Mouse (Mus musculus) ES-Bruce4 (cell line): Measurements from ENCODE around the gene Stk32c. TPM values are rescaled to one million over a fixed set of nuclear protein-coding genes. Genes with fewer than 3 reads are reported as not detected.

Experiments
- H3K27ac ChIP-seq: 2 replicates; pipeline ENCODE4 v1.5.1; 2012; ENCODE audit warnings: low read length, inconsistent platforms; ENCODE audit not compliant: insufficient read depth
- H3K27me3 ChIP-seq: 2 replicates; pipeline ENCODE4 v1.6.1; 2012; ENCODE audit warnings: mild to moderate bottlenecking, low read length, inconsistent platforms; ENCODE audit not compliant: control insufficient read depth, poor library complexity, insufficient read depth, severe bottlenecking
- H3K36me3 ChIP-seq: 2 replicates; pipeline ENCODE4 v1.6.1; 2012; ENCODE audit warnings: inconsistent platforms, mild to moderate bottlenecking, low read length, moderate library complexity; ENCODE audit not compliant: control insufficient read depth, poor library complexity, insufficient read depth, severe bottlenecking
- H3K4me1 ChIP-seq: one replicate; pipeline ENCODE4 v1.8.1; 2011; ENCODE audit warnings: low read length; ENCODE audit not compliant: control insufficient read depth, insufficient read depth
- H3K4me3 ChIP-seq: 2 replicates; pipeline ENCODE4 v1.5.1; 2011; ENCODE audit warnings: low read depth, mild to moderate bottlenecking, low read length
- H3K9ac ChIP-seq: 2 replicates; pipeline ENCODE4 v1.6.1; 2012; ENCODE audit warnings: low read depth, mild to moderate bottlenecking, inconsistent platforms; ENCODE audit not compliant: poor library complexity, severe bottlenecking
- H3K9me3 ChIP-seq: replicated peaks from 2 replicates; pipeline ENCODE4 v1.6.1; 2012; ENCODE audit warnings: mild to moderate bottlenecking, low read length, inconsistent platforms; ENCODE audit not compliant: control insufficient read depth, poor library complexity, insufficient read depth, severe bottlenecking
- CTCF ChIP-seq: IDR thresholded peaks from one replicate; pipeline ENCODE4 v1.8.1; 2011; ENCODE audit warnings: low read depth, low read length
- EP300 ChIP-seq: IDR thresholded peaks from 2 replicates; pipeline ENCODE4 v1.6.1; 2011; ENCODE audit warnings: low read depth, low read length; ENCODE audit not compliant: insufficient read depth
- POLR2A ChIP-seq: IDR thresholded peaks from one replicate; pipeline ENCODE4 v1.8.1; 2011; ENCODE audit warnings: low read length; ENCODE audit not compliant: insufficient read depth
- polyA plus RNA-seq: library from polyadenylated mRNA; stranded (reverse); fragments of >200 nt; gene quantifications from 2 replicates; pipeline ENCODE4 v1.2.4, GENCODE M21; 2011; ENCODE audit warnings: low read depth; ENCODE audit not compliant: missing spikeins, insufficient read depth, insufficient read length

Stk32c gene
- polyA plus RNA-seq, 1 experiment = 0.42 TPM

DNA sequence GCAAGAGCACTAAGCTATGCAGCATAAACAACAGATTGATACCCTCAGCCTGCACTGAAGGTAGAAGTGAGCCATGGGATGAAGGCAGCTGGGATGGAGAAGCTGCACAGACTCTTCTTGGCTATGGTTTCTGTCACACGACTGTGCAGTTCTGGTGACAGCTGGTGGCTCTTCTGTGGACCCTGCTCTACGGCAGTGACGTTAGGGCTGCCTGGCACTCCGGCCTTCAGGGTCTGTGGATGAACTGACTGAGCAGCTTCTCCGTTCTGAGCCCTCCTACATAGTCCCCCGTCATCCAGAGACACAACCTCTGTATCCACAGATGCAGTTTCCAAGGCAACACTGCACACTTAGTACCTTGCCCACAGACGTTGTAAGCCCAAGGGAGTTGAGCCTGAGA, 86.6 kb downstream of the Stk32c start:
- Histone ChIP-seq H3K27me3 (no peaks in the 10 kb centered on the region), H3K27ac (no peak overlapping the region), H3K36me3 (no peaks in the 10 kb centered on the region), H3K9me3 (no peaks in the 10 kb centered on the region), H3K4me3 (no peak overlapping the region), H3K9ac (no peak overlapping the region), H3K4me1 (no peaks in the 10 kb centered on the region)
- TF ChIP-seq POLR2A (no peak), CTCF (no peak), EP300 (no peak)

DNA sequence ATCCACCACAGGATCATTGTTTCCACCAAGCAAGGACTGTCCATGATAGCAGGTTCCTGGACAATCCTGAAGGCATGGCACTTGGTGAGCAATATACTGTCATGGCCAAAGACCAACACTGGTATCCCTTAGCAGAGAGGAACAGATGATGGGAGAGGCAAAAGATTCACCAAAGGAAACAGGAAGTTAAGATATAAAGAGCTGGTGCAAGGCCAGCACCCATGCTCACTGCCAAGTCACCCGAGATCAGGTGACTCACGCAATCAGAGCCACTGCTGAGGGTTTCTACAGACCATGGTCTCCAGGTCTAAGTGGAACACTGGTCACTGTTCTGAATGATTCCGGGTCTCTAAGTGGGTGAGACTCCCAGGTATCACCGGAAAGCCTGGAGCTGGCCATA, 87.2 kb downstream of the Stk32c start:
- Histone ChIP-seq H3K4me3 (no peak overlapping the region), H3K9ac (no peak overlapping the region), H3K4me1 (no peaks in the 10 kb centered on the region), H3K9me3 (no peaks in the 10 kb centered on the region), H3K27ac (no peak overlapping the region), H3K36me3 (no peaks in the 10 kb centered on the region), H3K27me3 (no peaks in the 10 kb centered on the region)
- TF ChIP-seq EP300 = no peak
- no peak for TF ChIP-seq CTCF
- TF ChIP-seq POLR2A = no peak

DNA sequence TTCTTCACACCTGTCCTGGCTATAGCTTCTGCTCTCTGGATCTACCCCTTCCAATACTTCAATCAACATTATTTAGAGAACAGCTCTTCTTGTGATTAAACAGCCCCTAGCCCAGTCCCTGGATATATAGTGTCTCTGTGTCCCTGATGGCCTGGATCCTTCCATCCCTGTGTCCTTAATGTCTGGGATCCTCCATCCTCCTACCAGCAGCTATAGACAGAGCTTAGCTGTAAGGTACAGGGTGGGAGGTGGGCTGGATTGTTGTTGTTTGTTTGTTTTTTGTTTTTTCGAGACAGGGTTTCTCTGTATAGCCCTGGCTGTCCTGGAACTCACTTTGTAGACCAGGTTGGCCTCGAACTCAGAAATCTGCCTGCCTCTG, 93.3 kb downstream of the Stk32c start:
- Histone ChIP-seq H3K27ac (no peak overlapping the region), H3K36me3 (no peaks in the 10 kb centered on the region), H3K9me3 (no peaks in the 10 kb centered on the region), H3K4me1 (no peaks in the 10 kb centered on the region), H3K4me3 (no peak overlapping the region), H3K27me3 (no peaks in the 10 kb centered on the region), H3K9ac (no peak overlapping the region)
- no peak for TF ChIP-seq POLR2A
- no peak for TF ChIP-seq EP300
- no peak for TF ChIP-seq CTCF

- H3K27ac ChIP-seq = no peak overlapping the region
- no peak overlapping the region for H3K9ac ChIP-seq
- no peak overlapping the region for H3K4me3 ChIP-seq
- no peak for TF ChIP-seq EP300
- peak; percentile 91 for TF ChIP-seq CTCF
- H3K9me3 ChIP-seq = no peaks in the 10 kb centered on the region
- H3K27me3 ChIP-seq = no peaks in the 10 kb centered on the region
- no peaks in the 10 kb centered on the region for H3K36me3 ChIP-seq
- H3K4me1 ChIP-seq = no peaks in the 10 kb centered on the region
Measured at GRCm38 (mm10) chr7:139119152-139119774, 93.8 kb downstream of the Stk32c start.

- no peak overlapping the region for H3K4me3 ChIP-seq
- no peaks in the 10 kb centered on the region for H3K9me3 ChIP-seq
- no peaks in the 10 kb centered on the region for H3K4me1 ChIP-seq
- no peaks in the 10 kb centered on the region for H3K36me3 ChIP-seq
- H3K27me3 ChIP-seq = no peaks in the 10 kb centered on the region
- H3K9ac ChIP-seq = no peak overlapping the region
- H3K27ac ChIP-seq = no peak overlapping the region
- TF ChIP-seq EP300 (no peak), POLR2A (no peak), CTCF (no peak)
Measured at GRCm38 (mm10) chr7:139107908-139108650, 105.0 kb downstream of the Stk32c start.

GRCm38 (mm10) chr7:139105705-139106104, 107.4 kb downstream of the Stk32c start:
- Histone ChIP-seq H3K4me1 (no peaks in the 10 kb centered on the region), H3K9me3 (no peaks in the 10 kb centered on the region), H3K36me3 (no peaks in the 10 kb centered on the region), H3K9ac (no peak overlapping the region), H3K27me3 (no peaks in the 10 kb centered on the region), H3K27ac (no peak overlapping the region), H3K4me3 (no peak overlapping the region)
- TF ChIP-seq CTCF = no peak
- no peak for TF ChIP-seq POLR2A
- no peak for TF ChIP-seq EP300
